Mouse (Mus musculus) neural tube, embryonic 13.5 days (tissue): Measurements from ENCODE around the gene Lbh. TPM values are rescaled to one million over a fixed set of nuclear protein-coding genes. Genes with fewer than 3 reads are reported as not detected.

Source experiments
- ATAC-seq: fragments of 200-750 bp; cut with Nextera tagmentation; 2 replicates; pipeline ENCODE4 v1.8.0; 2017; ENCODE audit warnings: low read depth, mild to moderate bottlenecking, moderate TSS enrichment, moderate library complexity
- H3K27ac ChIP-seq: fragments of 300-500 bp; sonication (generic); replicated peaks from 2 replicates; pipeline ENCODE4 v1.5.1; 2015; ENCODE audit warnings: moderate library complexity, mild to moderate bottlenecking, inconsistent platforms
- H3K27me3 ChIP-seq: fragments of 300-500 bp; sonication (generic); 2 replicates; pipeline ENCODE4 v1.6.1; 2015; ENCODE audit warnings: mild to moderate bottlenecking, inconsistent platforms
- H3K36me3 ChIP-seq: fragments of 300-500 bp; sonication (generic); 2 replicates; pipeline ENCODE4 v1.6.1; 2015; ENCODE audit warnings: mild to moderate bottlenecking, inconsistent platforms
- H3K4me1 ChIP-seq: fragments of 300-500 bp; sonication (generic); replicated peaks from 2 replicates; pipeline ENCODE4 v1.6.1; 2015; ENCODE audit warnings: inconsistent platforms
- H3K4me2 ChIP-seq: fragments of 300-500 bp; sonication (generic); 2 replicates; pipeline ENCODE4 v1.6.1; 2015; ENCODE audit warnings: inconsistent platforms, mild to moderate bottlenecking, moderate library complexity
- H3K4me3 ChIP-seq: fragments of 300-500 bp; sonication (generic); 2 replicates; pipeline ENCODE4 v1.5.1; 2015; ENCODE audit warnings: mild to moderate bottlenecking, inconsistent platforms
- H3K9ac ChIP-seq: fragments of 300-500 bp; sonication (generic); 2 replicates; pipeline ENCODE4 v1.6.1; 2015; ENCODE audit warnings: moderate library complexity, mild to moderate bottlenecking, inconsistent platforms
- H3K9me3 ChIP-seq: fragments of 300-500 bp; sonication (generic); 2 replicates; pipeline ENCODE4 v1.6.1; 2016; ENCODE audit warnings: inconsistent platforms
- WGBS: fragments of 180-500 bp; shearing (Covaris S2); methylation state at CpG from one replicate; pipeline ENCODE4 v1.1.7; 2015; 5-methylcytosine and 5-hydroxymethylcytosine counted together
- polyA plus RNA-seq: library from polyadenylated mRNA; unstranded; fragments of >200 nt; fragmentation: Nextera tagmentation; extraction: Ambion mirVana; gene quantifications from 2 replicates; pipeline ENCODE4 v1.2.1, GENCODE M21; 2015

The Lbh gene
- polyA plus RNA-seq, 1 experiment from 2014 or later, result 6.3 TPM

DNA sequence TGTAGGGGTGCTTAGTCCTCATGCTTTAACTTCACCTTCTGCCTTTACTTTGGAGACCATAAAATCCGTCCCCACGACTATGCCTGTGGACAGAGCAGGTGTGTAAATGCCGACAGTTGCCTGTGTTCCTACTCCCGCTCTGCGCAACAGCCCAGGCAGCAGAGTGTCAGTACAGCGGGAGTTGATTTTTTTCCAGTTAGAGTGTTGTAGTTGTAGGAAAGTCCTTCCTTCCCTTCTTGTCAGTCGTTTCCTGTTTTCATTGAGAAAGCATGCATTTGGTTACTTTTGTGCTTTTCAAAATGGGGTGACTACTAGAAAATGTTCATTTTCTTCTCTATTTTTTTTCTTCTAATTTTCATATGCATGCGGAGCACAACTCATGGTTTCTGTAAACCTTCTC lies 8.9 kb downstream of the Lbh start:
- no peaks in the 10 kb centered on the region for H3K27me3 ChIP-seq
- H3K27ac ChIP-seq, result peak overlapping the region; percentile 84
- peaks cover 65% of the 10 kb centered on the region for H3K4me1 ChIP-seq
- no peak overlapping the region for H3K4me3 ChIP-seq
- 78% methylated on average over 8 of the region's 8 CpGs for WGBS
- H3K9ac ChIP-seq, result no peak overlapping the region
- H3K9me3 ChIP-seq, result peaks cover 4% of the 10 kb centered on the region; the same call in 1 of the 2 replicates
- ATAC-seq, result no peak
- H3K4me2 ChIP-seq, result no peak overlapping the region
- peaks cover 65% of the 10 kb centered on the region for H3K36me3 ChIP-seq

DNA sequence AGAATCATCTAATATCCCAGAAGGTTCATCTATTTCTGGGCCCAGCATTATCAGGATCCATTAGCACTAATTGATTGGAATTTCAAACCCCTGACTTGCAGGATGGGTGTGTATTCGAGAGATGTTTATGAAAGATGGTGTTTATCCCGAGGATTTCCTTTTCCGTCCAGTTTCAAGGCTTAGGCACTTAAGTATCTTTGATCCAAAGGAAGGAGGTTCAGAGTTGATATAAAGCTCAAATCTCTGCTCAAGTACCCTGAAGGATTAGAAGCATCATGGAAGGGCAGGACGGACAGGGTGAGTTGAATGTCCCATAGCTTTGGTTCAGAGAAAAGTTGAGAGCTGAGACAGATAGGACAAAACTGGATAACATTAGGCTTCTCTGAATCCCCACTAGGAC lies 15.0 kb downstream of the Lbh start:
- peaks cover 11% of the 10 kb centered on the region; the same call in 1 of the 2 replicates for H3K9me3 ChIP-seq
- 95% methylated on average over 4 of the region's 4 CpGs for WGBS
- H3K4me3 ChIP-seq, result no peak overlapping the region
- peaks cover 37% of the 10 kb centered on the region for H3K4me1 ChIP-seq
- H3K27me3 ChIP-seq, result no peaks in the 10 kb centered on the region
- no peak for ATAC-seq
- H3K4me2 ChIP-seq, result no peak overlapping the region
- H3K9ac ChIP-seq, result no peak overlapping the region
- H3K27ac ChIP-seq, result no peak overlapping the region
- H3K36me3 ChIP-seq, result peaks cover 51% of the 10 kb centered on the region

DNA sequence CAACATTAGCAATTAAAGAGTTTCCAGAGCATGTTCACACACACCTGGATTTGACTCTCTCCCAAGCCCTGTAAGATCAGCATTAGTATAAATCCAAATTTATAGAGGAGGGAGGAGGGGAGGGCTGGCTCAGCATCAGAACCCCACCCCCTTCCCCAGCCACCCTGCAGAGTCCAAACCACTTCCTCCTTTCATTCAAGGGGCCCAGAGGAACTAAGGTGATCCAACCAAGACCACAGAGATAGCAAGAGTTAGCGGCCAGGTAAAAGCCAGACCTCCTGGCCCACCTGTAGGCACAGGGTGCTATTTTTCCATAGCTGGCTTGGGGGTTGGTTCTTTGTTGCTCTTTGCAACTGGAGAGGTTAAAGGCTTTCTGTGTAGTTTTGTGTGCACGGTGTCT lies 16.0 kb downstream of the Lbh start:
- ATAC-seq, result no peak
- 71% methylated on average over 2 of the region's 2 CpGs for WGBS
- Histone ChIP-seq H3K27ac (0 out of 2 replicates have a peak overlapping the region, but pooled peaks have one; percentile 1), H3K9ac (no peak overlapping the region), H3K4me1 (peaks cover 30% of the 10 kb centered on the region), H3K4me2 (no peak overlapping the region), H3K36me3 (peaks cover 48% of the 10 kb centered on the region), H3K4me3 (no peak overlapping the region), H3K9me3 (peaks cover 11% of the 10 kb centered on the region; the same call in 1 of the 2 replicates), H3K27me3 (no peaks in the 10 kb centered on the region)

DNA sequence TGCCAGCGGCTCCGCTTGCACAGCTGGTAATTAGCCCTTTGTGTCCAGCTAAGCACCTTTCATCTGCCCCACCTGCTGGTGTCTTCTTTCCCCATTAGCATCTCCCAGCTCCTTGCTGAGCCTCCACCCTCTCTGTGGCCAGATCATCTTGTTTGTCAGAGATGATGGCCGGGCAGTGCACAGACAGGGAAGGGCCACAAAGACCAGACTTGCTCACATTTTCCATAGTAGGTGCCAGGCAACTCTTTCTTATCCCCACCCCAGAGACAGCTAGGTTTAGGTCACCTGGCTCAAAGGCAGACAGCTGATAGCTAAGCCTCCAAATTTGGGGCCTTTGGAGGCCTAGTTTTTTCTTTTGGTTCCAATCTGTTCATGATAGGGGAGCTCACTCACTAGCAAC lies 16.5 kb downstream of the Lbh start:
- peaks cover 50% of the 10 kb centered on the region for H3K36me3 ChIP-seq
- H3K4me2 ChIP-seq, result no peak overlapping the region
- H3K9me3 ChIP-seq, result peaks cover 11% of the 10 kb centered on the region; the same call in 1 of the 2 replicates
- H3K4me3 ChIP-seq, result no peak overlapping the region
- peaks cover 29% of the 10 kb centered on the region for H3K4me1 ChIP-seq
- no peaks in the 10 kb centered on the region for H3K27me3 ChIP-seq
- no peak overlapping the region for H3K9ac ChIP-seq
- WGBS, result 36% methylated on average over 3 of the region's 3 CpGs
- H3K27ac ChIP-seq, result 0 out of 2 replicates have a peak overlapping the region, but pooled peaks have one; percentile 1
- no peak for ATAC-seq

DNA sequence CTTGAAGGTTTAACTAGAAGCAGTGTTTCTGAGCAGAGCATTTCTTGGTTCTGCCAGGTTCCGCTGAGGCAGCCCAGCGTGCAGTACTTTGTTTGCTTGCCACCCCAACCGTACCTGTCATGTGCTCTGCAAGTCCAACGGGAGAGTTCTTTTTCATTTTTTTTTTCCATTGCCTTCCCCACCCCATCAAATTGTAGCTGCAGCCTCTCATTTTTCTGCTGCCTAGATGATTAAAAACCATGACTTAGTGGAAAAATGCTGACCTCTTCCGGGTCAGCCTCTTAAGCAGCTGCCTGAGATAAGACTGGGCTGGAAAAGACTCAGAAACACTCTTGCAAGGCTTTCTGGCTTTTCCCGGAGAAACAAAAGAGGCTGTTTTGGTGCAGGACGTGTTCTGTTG lies 17.8 kb downstream of the Lbh start:
- no peak for ATAC-seq
- peaks cover 11% of the 10 kb centered on the region; the same call in 1 of the 2 replicates for H3K9me3 ChIP-seq
- H3K4me2 ChIP-seq, result no peak overlapping the region
- H3K36me3 ChIP-seq, result peaks cover 54% of the 10 kb centered on the region
- H3K4me3 ChIP-seq, result no peak overlapping the region
- 80% methylated on average over 7 of the region's 7 CpGs for WGBS
- H3K27ac ChIP-seq, result 0 out of 2 replicates have a peak overlapping the region, but pooled peaks have one; percentile 1
- no peaks in the 10 kb centered on the region for H3K27me3 ChIP-seq
- peaks cover 29% of the 10 kb centered on the region for H3K4me1 ChIP-seq
- H3K9ac ChIP-seq, result no peak overlapping the region

DNA sequence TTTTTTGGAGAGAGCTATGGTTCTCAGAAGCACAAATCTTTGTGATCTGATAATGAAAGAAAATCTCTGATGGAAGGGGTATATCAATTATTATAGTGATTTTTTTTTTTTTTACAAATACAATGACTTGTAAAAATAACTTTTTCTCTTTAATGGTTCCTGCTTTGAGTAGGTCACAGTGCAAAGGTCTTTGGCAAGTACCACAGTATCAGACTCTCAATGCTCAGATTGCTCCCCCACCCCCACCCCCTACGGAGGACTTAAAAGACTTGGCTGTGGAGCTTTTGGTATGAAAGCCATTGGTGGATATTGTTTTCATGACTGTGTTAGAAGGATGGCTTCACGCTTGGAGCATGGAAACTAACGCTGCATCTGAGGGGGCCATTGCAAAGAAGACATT lies 18.2 kb downstream of the Lbh start:
- peaks cover 58% of the 10 kb centered on the region for H3K36me3 ChIP-seq
- H3K27ac ChIP-seq, result no peak overlapping the region
- peaks cover 11% of the 10 kb centered on the region; the same call in 1 of the 2 replicates for H3K9me3 ChIP-seq
- 68% methylated on average over 3 of the region's 3 CpGs for WGBS
- no peak overlapping the region for H3K4me2 ChIP-seq
- H3K4me1 ChIP-seq, result peaks cover 29% of the 10 kb centered on the region
- no peak overlapping the region for H3K9ac ChIP-seq
- no peak overlapping the region for H3K4me3 ChIP-seq
- no peak for ATAC-seq
- no peaks in the 10 kb centered on the region for H3K27me3 ChIP-seq

DNA sequence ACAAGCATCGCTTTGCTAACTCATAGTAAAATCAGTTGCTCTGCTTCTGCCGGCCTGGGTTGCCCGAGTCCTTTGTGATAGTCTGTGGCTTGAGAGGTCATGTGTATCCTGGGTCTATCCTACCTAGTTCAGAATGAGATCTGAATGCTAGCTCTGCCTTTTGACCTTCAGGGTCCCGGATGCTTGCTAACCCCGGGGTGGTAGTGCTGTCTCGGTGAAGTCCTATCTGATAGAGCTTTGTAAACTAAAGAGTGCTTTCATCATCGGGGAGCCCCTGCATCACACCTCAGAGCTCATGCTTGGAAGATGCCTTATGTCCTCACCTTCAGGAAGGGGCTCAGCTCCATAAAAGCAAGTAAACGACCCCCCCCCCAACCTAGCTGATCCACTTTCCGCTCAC lies 19.1 kb downstream of the Lbh start:
- H3K27me3 ChIP-seq, result no peaks in the 10 kb centered on the region
- H3K27ac ChIP-seq, result no peak overlapping the region; the same call in 1 of the 2 replicates
- no peak overlapping the region for H3K9ac ChIP-seq
- 89% methylated on average over 9 of the region's 9 CpGs for WGBS
- H3K9me3 ChIP-seq, result peaks cover 5% of the 10 kb centered on the region; the same call in 1 of the 2 replicates
- no peak overlapping the region for H3K4me3 ChIP-seq
- H3K36me3 ChIP-seq, result peaks cover 59% of the 10 kb centered on the region
- ATAC-seq, result no peak
- peaks cover 29% of the 10 kb centered on the region for H3K4me1 ChIP-seq
- H3K4me2 ChIP-seq, result no peak overlapping the region

DNA sequence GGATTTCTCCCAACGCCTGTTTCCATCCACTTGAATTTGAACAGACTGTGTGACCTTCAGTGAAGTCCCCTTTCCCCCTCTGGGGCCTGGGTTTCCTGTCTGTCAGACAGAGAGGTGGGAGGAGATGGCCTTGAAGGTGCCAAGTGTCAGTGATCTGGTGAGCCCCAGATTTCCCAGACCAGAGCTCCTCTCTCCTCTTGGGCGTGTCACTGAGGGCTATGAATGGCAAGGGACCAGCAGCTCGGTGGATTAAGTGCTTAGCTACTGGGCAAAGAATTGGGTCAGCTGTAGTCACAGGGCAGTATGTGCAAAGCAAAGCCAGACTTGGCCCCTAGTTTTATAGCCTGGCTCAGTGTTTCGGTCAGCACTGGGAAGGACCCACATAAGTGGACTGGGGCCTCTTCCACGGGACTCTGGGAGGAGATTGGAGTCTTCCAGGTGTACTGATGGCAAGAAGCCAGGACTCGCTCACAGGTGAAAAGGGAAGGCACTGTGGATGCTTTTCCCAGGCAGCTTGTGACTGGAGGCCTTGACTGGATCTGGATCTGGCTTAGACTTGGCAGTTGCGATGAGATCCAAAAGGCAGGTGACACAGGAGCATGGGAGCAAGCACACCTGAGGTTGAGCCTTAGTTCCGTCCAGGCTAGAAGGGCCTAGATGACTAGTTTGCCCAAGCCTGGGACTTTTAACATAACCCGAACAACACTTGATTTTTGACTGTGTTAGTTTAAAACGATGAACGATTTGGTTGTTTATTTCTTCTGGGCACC lies 20.1 kb downstream of the Lbh start:
- 85% methylated on average over 11 of the region's 11 CpGs for WGBS
- H3K36me3 ChIP-seq, result peaks cover 63% of the 10 kb centered on the region

DNA sequence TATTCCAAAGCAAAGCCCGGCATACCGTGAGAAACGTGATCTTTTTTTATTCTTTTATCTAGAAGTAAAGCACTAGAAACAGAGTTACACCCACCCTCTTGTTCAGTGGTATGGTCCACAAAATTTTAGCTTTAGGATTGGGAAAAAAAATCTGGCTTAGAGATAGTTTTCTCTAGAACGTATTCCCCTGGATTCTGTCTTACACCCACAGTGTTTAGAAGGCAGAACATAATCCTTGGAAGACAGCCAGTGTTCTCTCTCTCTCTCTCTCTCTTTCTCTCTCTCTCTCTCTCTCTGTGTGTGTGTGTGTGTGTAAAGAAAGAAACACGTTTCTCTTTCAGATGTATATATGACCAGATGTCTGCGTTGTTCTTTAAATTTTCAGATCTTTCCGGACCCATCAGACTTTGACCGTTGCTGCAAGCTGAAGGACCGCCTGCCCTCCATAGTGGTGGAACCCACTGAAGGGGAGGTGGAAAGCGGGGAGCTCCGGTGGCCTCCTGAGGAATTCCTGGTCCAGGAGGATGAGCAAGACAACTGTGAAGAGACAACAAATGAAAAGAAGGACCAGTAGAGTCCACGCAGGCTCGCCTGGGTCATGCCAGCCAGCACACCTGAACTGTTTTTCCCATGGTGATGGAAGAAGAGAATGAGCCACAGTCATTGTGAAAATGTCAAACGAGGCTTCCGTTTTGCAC lies 20.9 kb downstream of the Lbh start:
- H3K4me3 ChIP-seq, result no peak overlapping the region
- WGBS, result 90% methylated on average over 15 of the region's 15 CpGs
- H3K4me1 ChIP-seq, result peaks cover 29% of the 10 kb centered on the region
- no peaks in the 10 kb centered on the region for H3K27me3 ChIP-seq
- peaks cover 64% of the 10 kb centered on the region for H3K36me3 ChIP-seq
- ATAC-seq, result no peak
- H3K9ac ChIP-seq, result no peak overlapping the region
- H3K9me3 ChIP-seq, result 0 out of 2 replicates have a peak, but pooled peaks cover 9% of the 10 kb centered on the region
- H3K4me2 ChIP-seq, result no peak overlapping the region
- H3K27ac ChIP-seq, result no peak overlapping the region

More for the DNA sequence above, 20.1 kb downstream of the Lbh start:
- Histone ChIP-seq H3K4me2 (no peak overlapping the region), H3K4me3 (no peak overlapping the region), H3K27me3 (no peaks in the 10 kb centered on the region), H3K27ac (no peak overlapping the region), H3K4me1 (peaks cover 29% of the 10 kb centered on the region), H3K9ac (no peak overlapping the region), H3K9me3 (0 out of 2 replicates have a peak, but pooled peaks cover 5% of the 10 kb centered on the region)
- no peak for ATAC-seq

DNA sequence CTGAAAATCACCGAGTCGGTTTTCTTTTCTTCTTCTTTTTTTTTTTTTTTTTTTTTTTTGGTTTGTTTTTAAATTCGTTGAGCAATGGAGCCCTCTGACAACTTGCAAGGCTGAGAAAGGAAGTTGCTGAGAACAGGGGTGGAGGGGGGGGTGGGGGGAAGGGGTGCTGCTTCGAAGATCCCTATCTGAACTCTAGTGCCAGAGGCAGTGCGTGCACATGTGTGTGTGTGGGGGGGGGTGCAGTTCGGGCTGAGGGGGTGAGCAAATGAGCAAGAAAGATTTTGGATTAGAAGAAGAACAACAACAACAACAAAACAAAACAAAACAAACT lies 21.4 kb downstream of the Lbh start:
- peaks cover 61% of the 10 kb centered on the region for H3K36me3 ChIP-seq
- WGBS, result 87% methylated on average over 6 of the region's 6 CpGs

DNA sequence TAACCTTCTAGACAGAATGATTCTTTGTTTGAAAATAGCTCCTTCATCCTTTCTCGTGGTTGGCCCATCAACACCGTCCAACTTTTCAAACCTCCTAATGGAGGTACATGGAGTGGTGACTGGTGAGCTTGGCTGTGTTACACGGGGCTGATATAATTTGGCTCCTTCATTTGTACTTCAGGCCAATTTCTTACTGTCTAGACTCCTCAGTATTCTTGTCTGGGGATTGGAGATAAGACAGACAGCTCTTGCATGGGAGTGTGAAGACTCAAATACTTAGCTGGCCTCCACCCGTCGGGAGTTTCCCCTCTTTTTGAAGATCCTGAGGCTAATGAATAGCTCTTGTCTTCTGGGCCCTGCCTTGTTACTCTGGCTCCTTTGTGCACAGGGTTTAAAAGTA lies 26.3 kb downstream of the Lbh start:
- H3K36me3 ChIP-seq, result peaks cover 38% of the 10 kb centered on the region
- no peak overlapping the region for H3K4me2 ChIP-seq
- WGBS, result 92% methylated on average over 5 of the region's 5 CpGs
- ATAC-seq, result no peak
- H3K27ac ChIP-seq, result no peak overlapping the region
- H3K4me1 ChIP-seq, result no peaks in the 10 kb centered on the region
- H3K9ac ChIP-seq, result no peak overlapping the region
- 0 out of 2 replicates have a peak, but pooled peaks cover 9% of the 10 kb centered on the region for H3K9me3 ChIP-seq
- no peak overlapping the region for H3K4me3 ChIP-seq
- H3K27me3 ChIP-seq, result no peaks in the 10 kb centered on the region

More for the DNA sequence above, 21.4 kb downstream of the Lbh start:
- no peaks in the 10 kb centered on the region for H3K27me3 ChIP-seq
- H3K4me1 ChIP-seq, result peaks cover 24% of the 10 kb centered on the region
- no peak for ATAC-seq
- H3K4me2 ChIP-seq, result no peak overlapping the region
- H3K9me3 ChIP-seq, result 0 out of 2 replicates have a peak, but pooled peaks cover 9% of the 10 kb centered on the region
- H3K9ac ChIP-seq, result no peak overlapping the region
- H3K27ac ChIP-seq, result no peak overlapping the region
- H3K4me3 ChIP-seq, result no peak overlapping the region
